Mouse (Mus musculus): Measurements from ENCODE around the gene Rgcc.

Rgcc gene

DNA sequence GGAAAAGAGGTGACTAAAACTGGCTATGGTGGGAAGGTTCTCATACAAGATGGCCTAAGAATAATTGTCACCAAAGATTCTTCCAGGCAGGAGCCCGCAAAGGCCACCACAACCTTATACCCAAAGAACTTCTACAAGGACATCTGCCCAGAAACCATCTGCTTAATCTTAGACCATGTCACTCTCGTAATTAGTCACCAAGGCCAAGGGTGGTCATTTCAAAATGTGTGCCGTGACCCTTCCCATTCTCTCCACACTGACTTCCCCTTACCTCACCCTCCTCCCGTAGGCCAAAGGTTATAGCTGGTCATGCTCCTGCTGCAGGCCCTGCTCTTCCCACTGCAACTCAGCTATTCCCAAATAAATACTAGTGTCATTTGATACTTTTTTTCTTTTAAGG lies 22.5 kb downstream of the Rgcc start:
- DNase-seq (ENCODE audit: low spot score in 2 of 2), result no peak

- DNase-seq (ENCODE audit: low spot score in 2 of 2), result no peak
These were observed 23.5 kb downstream of the Rgcc start for GRCm38 (mm10) chr14:79277922-79278321.

- DNase-seq (ENCODE audit: low spot score in 2 of 2), result no peak
These were observed 25.5 kb downstream of the Rgcc start for GRCm38 (mm10) chr14:79275870-79276395.

GRCm38 (mm10) chr14:79275441-79275840 lies 26.0 kb downstream of the Rgcc start:
- no peak for DNase-seq (ENCODE audit: low spot score in 2 of 2)

DNA sequence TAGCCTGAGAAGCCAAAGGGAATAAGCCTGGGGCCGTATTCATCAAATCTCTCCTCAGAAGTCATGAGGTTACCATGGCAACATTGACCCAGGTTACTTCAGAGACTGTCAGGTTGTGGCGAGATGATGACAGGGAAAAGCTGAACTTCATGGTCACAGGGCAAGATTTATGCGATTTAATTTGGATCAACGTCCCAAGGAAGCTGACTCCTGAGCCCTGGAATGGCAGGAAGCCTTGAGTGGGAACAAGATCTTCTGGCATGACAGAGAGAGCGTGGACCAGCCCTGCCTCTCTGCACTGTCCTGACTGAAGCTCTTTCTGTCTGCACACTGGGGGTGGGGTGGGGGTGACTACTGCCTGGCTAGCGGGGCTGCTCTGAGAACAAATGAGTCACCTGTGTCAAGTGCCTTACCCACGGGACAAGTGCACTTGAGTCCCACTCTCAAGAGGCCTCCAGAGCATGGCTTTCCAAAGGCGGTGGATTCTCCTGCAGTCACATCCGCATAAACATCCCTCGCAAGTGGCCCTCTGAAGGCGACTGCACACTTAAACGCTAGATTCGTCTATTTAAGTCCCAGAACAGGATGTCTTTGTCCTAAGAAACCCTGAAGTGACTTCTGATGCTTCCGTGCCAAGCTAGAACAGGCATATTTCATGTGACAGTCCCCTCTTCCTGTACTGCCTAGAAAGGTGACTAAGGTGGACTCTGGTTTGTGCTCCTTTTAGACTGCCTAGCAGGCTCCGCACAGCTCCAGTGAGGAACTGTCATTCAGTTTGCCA lies 27.6 kb downstream of the Rgcc start:
- no peak for DNase-seq (ENCODE audit: low spot score in 2 of 2)

GRCm38 (mm10) chr14:79272991-79273390 lies 28.5 kb downstream of the Rgcc start:
- no peak for DNase-seq (ENCODE audit: low spot score in 2 of 2)

DNA sequence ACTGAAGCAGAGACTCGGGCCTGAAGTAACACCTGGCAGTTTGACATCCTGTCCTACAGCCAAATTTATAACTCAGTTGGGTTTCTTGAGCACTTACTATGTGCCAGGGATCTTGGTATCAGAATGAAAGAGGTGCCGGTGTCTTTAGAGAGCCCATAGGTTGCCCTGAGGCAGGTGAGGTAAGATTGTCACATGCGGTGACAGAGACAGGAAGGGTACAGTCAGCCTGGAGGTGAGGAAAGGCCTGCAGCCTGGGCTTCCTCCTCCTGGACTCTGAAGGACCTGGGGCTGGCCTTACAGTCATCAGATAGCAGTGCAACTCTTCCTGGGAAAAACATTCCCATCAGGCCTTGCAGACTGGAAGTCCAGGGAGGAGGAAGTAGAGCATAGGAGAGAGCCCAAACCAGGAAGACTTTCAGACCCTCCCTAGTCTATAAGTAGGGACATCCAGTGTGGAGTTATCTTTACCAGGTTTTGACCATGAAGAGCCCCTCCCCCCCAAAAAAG lies 29.2 kb downstream of the Rgcc start:
- no peak for DNase-seq (ENCODE audit: low spot score in 2 of 2)

DNA sequence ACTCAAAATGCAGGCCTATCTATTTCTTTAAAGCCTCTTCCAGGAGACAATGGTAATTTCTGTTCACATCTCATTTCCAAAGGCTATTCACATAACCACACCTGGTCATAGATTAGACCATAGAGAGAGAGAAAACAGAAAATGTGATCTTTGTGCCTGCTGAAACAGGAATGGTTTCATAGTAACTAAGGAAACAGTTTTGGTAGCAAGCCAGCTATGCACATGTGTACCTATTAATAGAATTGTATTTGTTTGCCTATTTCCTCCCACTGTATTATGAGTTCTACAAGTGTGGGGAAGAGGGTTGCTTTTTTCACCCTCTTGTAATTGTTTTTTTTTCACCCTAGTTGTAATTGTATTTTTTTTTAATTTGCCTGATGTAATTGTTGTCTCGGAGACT lies 31.9 kb downstream of the Rgcc start:
- DNase-seq (ENCODE audit: low spot score in 2 of 2), result no peak

DNA sequence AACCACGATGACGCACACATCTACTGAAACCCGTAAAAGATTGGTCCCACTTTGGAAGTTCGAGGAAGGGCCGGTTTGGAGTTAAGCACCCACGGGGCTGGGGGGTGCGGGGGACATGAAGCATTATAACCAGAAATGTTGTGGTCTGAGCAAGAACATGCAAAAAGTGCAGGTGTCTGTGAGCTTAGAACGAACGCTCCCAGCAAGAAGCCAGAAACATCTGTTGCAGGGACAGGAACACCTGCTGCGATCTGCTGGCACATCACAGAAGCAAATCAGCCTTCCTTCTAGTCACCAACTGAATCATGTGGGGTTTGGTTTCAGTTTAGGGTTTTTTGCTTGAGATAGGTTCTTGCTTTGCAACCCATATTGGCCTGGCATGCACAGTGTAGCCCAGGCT lies 33.6 kb downstream of the Rgcc start:
- DNase-seq (ENCODE audit: low spot score in 2 of 2), result no peak

GRCm38 (mm10) chr14:79267382-79267781 lies 34.1 kb downstream of the Rgcc start:
- no peak for DNase-seq (ENCODE audit: low spot score in 2 of 2)

DNA sequence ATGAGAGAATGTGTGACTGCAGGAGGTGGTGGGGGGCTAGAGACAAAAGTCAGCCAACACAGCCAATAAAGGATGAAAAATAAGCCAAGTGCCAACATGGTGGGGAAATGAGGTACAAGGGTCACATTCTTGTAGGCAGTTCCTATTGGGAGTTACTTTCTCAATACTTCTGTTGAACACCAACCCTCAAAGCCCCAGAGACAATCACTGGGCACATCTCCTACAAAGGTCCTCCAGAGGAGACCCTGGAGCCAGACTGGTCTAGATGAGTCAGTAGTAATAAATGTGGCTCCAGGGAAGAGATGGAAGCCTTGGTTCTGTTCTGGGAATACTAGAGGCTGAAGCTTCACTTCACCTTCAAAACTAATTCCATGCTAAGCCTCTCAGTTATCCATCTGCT lies 35.0 kb downstream of the Rgcc start:
- DNase-seq (ENCODE audit: low spot score in 2 of 2), result no peak

DNA sequence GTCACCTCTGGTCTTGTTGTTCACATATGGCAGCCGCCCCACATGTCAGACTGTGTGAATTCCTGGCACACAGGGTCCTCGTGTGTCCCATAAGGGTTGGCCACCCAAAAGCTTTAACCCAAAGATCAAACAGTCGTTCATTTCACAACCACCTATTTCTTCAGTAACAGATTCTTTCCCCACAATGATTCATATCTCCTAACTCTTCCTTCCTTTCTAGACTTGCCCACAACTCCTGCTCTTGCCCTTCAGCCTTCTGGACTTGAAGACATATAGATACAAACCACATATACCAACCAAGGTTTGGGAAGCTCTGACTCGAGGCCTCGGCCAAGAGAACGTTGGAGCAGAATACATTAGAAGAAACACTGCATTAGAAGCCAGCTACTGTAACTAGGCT lies 35.7 kb downstream of the Rgcc start:
- no peak for DNase-seq (ENCODE audit: low spot score in 2 of 2)

GRCm38 (mm10) chr14:79263321-79263720 lies 38.1 kb downstream of the Rgcc start:
- no peak for DNase-seq (ENCODE audit: low spot score in 2 of 2)

DNA sequence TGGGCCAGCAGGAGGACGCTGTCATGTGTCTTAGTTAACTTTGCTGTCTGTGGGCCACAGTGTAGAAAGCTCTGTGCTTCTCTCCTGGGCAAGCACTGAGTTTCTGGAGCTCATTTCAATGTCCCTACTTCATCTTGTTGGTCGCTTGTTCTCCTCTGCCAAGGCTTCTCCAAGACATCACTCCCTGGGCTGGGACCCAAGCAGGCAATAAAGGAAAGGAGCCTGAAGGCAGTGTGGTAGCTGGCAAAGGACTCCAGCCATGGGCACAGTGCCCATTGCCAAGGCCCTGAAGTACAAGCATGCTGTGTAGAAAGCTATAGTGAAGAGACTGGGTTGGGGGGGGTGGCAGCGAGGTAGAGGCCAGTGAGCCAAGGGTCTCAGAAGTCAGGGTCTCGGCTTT lies 38.8 kb downstream of the Rgcc start:
- peak in 1 of 2 experiments; percentile 19 for DNase-seq (ENCODE audit: low spot score in 2 of 2)

- DNase-seq (ENCODE audit: low spot score in 2 of 2), result no peak
These were observed 42.2 kb downstream of the Rgcc start for GRCm38 (mm10) chr14:79259062-79259779.

DNA sequence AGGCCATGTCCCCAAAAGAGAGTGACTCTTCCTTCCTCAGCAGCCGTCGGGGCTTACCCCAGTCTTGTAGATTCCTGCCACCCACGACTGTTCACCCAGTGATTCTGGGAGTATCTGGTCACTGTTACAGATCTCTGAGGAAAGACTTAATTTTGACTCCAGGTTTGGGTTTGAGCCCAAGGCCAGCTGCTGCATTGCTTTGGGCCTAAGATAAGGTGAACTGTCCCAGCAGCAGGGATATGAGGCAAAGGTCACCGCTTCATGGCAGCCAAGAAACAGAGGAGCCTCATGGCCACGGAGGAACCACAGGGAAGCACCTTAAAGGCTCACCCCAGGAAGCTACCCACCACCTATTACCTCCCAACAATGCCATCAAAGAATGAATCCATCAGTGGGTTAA lies 44.8 kb downstream of the Rgcc start:
- DNase-seq (ENCODE audit: low spot score in 2 of 2), result no peak

DNA sequence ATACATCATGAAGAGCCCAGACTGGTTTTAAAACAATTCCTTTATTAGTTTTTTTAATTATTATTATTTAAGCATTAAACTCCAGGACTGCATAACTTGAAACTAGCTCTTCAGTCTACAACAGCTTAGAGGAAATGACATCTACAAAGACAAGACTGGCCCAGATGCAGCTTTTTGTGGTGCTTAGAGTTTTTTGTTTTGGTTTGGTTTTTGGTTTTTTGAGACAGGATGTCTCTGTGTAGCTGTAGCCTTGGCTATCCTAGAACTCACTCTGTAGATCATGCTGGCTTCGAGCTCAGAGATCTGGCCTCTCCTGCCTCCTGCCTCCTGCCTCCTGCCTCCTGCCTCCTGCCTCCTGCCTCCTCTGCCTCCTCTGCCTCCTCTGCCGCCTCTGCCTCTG lies 45.7 kb downstream of the Rgcc start:
- no peak for DNase-seq (ENCODE audit: low spot score in 2 of 2)

GRCm38 (mm10) chr14:79251727-79252285 lies 49.6 kb downstream of the Rgcc start:
- no peak for DNase-seq (ENCODE audit: low spot score in 2 of 2)

GRCm38 (mm10) chr14:79244571-79244970 lies 56.9 kb downstream of the Rgcc start:
- DNase-seq (ENCODE audit: low spot score in 2 of 2), result no peak

DNA sequence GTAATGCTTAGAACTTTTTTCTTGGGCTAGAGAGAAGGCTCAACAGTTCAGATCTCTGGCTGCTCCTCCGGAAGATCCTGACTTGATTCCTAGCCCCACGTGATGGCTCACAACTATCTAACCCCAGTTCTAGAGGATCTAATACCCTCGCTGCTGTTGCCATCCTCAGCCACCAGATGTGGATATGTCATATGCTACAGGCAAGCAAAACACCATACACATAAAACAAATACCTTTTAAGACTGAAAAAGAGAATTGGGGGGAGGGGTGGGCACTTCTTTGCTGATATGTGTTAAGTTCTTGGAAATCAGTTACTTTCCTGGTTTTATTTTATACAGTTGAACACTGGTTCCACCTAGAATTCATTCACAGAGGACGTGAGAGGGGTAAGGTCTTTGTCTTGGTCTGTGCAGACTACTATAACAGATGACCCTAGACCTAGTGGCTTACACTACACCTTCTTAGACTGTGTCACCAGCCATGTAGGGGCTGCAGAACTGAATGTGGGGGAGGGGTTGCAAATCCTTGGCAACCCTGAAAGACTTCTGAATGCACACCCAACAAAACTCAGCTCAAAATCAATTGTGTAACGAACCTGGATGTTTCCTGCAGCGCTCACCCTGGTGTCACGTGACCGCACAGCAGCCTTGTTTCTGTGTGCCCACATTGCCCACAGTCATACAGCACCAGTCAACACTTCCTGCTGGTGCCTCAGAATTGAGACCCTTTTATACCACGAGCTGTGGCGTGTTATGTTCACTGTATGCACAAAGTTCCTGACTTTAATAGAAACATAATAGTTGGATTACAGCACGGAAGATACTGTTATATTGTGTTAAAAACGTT lies 58.2 kb downstream of the Rgcc start:
- no peak for DNase-seq (ENCODE audit: low spot score in 2 of 2)

GRCm38 (mm10) chr14:79242386-79242720 lies 59.1 kb downstream of the Rgcc start:
- DNase-seq (ENCODE audit: low spot score in 2 of 2), result no peak

All from left cerebral cortex, adult 9 months (tissue).